Mouse (Mus musculus) mouse trophoblast stem cell (cell line): ENCODE measurements around the gene Olfr1338.
"Not testable (repeated sequence)": the region's sequence is repeated elsewhere in the genome, so short reads cannot be mapped to it uniquely, and the experiment has no call there.

ENCODE experiments used
- in situ Hi-C, 2 experiments: fragments of 300-500 bp; cut with MseI, MboI; formaldehyde crosslinking; loops; 2 replicates in 1 of 2; 3 replicates in 1 of 2; pipeline ENCODE4 v1.15.1; 2025

Gene Olfr1338

GRCm38 (mm10) chr4:118758637-118759036 is at the start of gene Olfr1338:
Gene Olfr1338 (minus strand): TSS chr4:118758737.
- in situ Hi-C loops: no loop called here

- in situ Hi-C loops: not testable (repeated sequence)
Measured at GRCm38 (mm10) chr4:118792796-118793195, 34.3 kb upstream of the Olfr1338 start.

GRCm38 (mm10) chr4:118782486-118782885 is 23.9 kb upstream of the Olfr1338 start, which contains the start of gene Olfr1337:
Gene Olfr1337 (minus strand): TSS chr4:118782586.
- in situ Hi-C loops: no loop called here

- in situ Hi-C loops: no loop called here
Measured at GRCm38 (mm10) chr4:118741881-118742280, 16.7 kb downstream of the Olfr1338 start.

GRCm38 (mm10) chr4:118740988-118741698 is 17.4 kb downstream of the Olfr1338 start:
- in situ Hi-C loops: no loop called here

- in situ Hi-C loops: no loop called here
Measured at GRCm38 (mm10) chr4:118739574-118739973, 19.0 kb downstream of the Olfr1338 start.

GRCm38 (mm10) chr4:118731875-118732274 is 26.7 kb downstream of the Olfr1338 start, which contains the start of gene Olfr1339:
Gene Olfr1339 (plus strand): TSS chr4:118732175.
- in situ Hi-C loops: no loop called here

- in situ Hi-C loops: no loop called here
Measured at GRCm38 (mm10) chr4:118721742-118722483, 36.6 kb downstream of the Olfr1338 start.

GRCm38 (mm10) chr4:118719838-118720237 is 38.7 kb downstream of the Olfr1338 start, which contains the start of gene Olfr1340:
Gene Olfr1340 (plus strand): TSS chr4:118720138.
- in situ Hi-C loops: no loop called here

GRCm38 (mm10) chr4:118711656-118712055 is 46.9 kb downstream of the Olfr1338 start:
- in situ Hi-C loops: no loop called here

- in situ Hi-C loops: no loop called here
Measured at GRCm38 (mm10) chr4:118708086-118708485, 50.5 kb downstream of the Olfr1338 start.

GRCm38 (mm10) chr4:118703223-118703622 is 55.3 kb downstream of the Olfr1338 start, which contains the start of gene Olfr1341:
Gene Olfr1341 (plus strand): TSS chr4:118703523.
- in situ Hi-C loops: no loop called here
